Mouse (Mus musculus) CH12.LX (cell line): ENCODE results near the gene Hist2h2ac. TPM values are rescaled to one million over a fixed set of nuclear protein-coding genes. Genes with fewer than 3 reads are reported as not detected.
"Not testable (repeated sequence)": the region's sequence is repeated elsewhere in the genome, so short reads cannot be mapped to it uniquely, and the experiment has no call there.

Experiments used
- DNase-seq: peaks from one replicate; pipeline ENCODE4 v3.0.0-alpha.2; 2013; ENCODE audit errors: extremely low read depth
- H3K27ac ChIP-seq: 2 replicates; pipeline ENCODE4 v1.5.1; 2012; ENCODE audit warnings: low read depth, mild to moderate bottlenecking, control low read depth, moderate library complexity; ENCODE audit not compliant: insufficient read depth
- H3K27me3 ChIP-seq: replicated peaks from 2 replicates; pipeline ENCODE3; 2012; ENCODE audit warnings: inconsistent platforms
- H3K36me3 ChIP-seq, 2 experiments: replicated peaks in 1 of 2; 2 replicates each; pipeline versions ENCODE3 to v1.6.1; 2012; ENCODE audit warnings: inconsistent platforms in 1 of 2, low read length in 1 of 2, mild to moderate bottlenecking in 1 of 2, mixed read lengths in 1 of 2, moderate library complexity in 1 of 2; ENCODE audit not compliant: control insufficient read depth in 1 of 2, insufficient read depth in 1 of 2
- H3K4me1 ChIP-seq, 2 experiments: 2 replicates each; pipeline ENCODE4 v1.6.1; 2012; ENCODE audit warnings: inconsistent platforms in 1 of 2, moderate library complexity in 1 of 2; ENCODE audit not compliant: insufficient read depth in 2 of 2, control insufficient read depth in 1 of 2
- H3K4me2 ChIP-seq: 2 replicates; pipeline ENCODE4 v1.6.1; 2012; ENCODE audit warnings: low read depth, mild to moderate bottlenecking, control low read depth; ENCODE audit not compliant: poor library complexity, insufficient read depth, severe bottlenecking
- H3K4me3 ChIP-seq, 3 experiments: fragments of 150-350 bp in 1 of 3; sonication (generic) in 1 of 3; replicated peaks in 1 of 3; 2 replicates each; pipeline versions ENCODE3 to v1.5.1; 2011 to 2012; ENCODE audit warnings: low read depth in 2 of 3, low read length in 2 of 3, mild to moderate bottlenecking in 2 of 3, moderate library complexity in 2 of 3, control low read depth in 1 of 3, improper control_type of control experiment in 1 of 3, inconsistent platforms in 1 of 3, mixed read lengths in 1 of 3; ENCODE audit not compliant: poor library complexity in 1 of 3
- H3K79me2 ChIP-seq: replicated peaks from 2 replicates; pipeline ENCODE4 v1.6.1; 2012; ENCODE audit warnings: mild to moderate bottlenecking, moderate library complexity; ENCODE audit not compliant: control insufficient read depth, poor library complexity, insufficient read depth, severe bottlenecking; ENCODE audit errors: extremely low read depth
- H3K9ac ChIP-seq: 2 replicates; pipeline ENCODE4 v1.6.1; 2012; ENCODE audit warnings: low read depth, mild to moderate bottlenecking, control low read depth, moderate library complexity; ENCODE audit not compliant: insufficient read depth
- H3K9me3 ChIP-seq: replicated peaks from 2 replicates; pipeline ENCODE3; 2012; ENCODE audit warnings: low read length, inconsistent platforms, mixed read lengths
- CHD1 ChIP-seq: IDR thresholded peaks from 2 replicates; pipeline ENCODE4 v1.6.1; 2012; ENCODE audit warnings: low read depth, low read length, improper control_type of control experiment, inconsistent platforms
- E2F4 ChIP-seq: IDR thresholded peaks from 2 replicates; pipeline ENCODE4 v1.6.1; 2011; ENCODE audit warnings: low read depth, low read length, improper control_type of control experiment; ENCODE audit not compliant: insufficient replicate concordance
- EP300 ChIP-seq: IDR thresholded peaks from 2 replicates; pipeline ENCODE4 v1.6.1; 2011; ENCODE audit warnings: low read length, improper control_type of control experiment
- ETS1 ChIP-seq: conservative IDR thresholded peaks from 2 replicates; pipeline ENCODE4 v1.6.1; 2012; ENCODE audit warnings: low read depth, mild to moderate bottlenecking, inconsistent platforms, low read length, improper control_type of control experiment, moderate library complexity
- GABPA ChIP-seq: IDR thresholded peaks from 2 replicates; pipeline ENCODE4 v1.6.1; 2012; ENCODE audit warnings: low read depth, low read length, improper control_type of control experiment, inconsistent platforms; ENCODE audit not compliant: insufficient replicate concordance
- HCFC1 ChIP-seq: IDR thresholded peaks from 2 replicates; pipeline ENCODE4 v1.6.1; 2012; ENCODE audit warnings: low read depth, mild to moderate bottlenecking, inconsistent platforms, low read length, improper control_type of control experiment
- JUND ChIP-seq: conservative IDR thresholded peaks from 2 replicates; pipeline ENCODE4 v1.6.1; 2011; ENCODE audit warnings: low read depth, low read length, improper control_type of control experiment
- KAT2A ChIP-seq: IDR thresholded peaks from 2 replicates; pipeline ENCODE4 v1.6.1; 2012; ENCODE audit warnings: low read length, improper control_type of control experiment, inconsistent platforms; ENCODE audit not compliant: insufficient replicate concordance
- MAFK ChIP-seq: IDR thresholded peaks from 2 replicates; pipeline ENCODE4 v1.6.1; 2011; ENCODE audit warnings: low read length, improper control_type of control experiment; ENCODE audit not compliant: insufficient replicate concordance
- MAX ChIP-seq: IDR thresholded peaks from 2 replicates; pipeline ENCODE4 v1.6.1; 2011; ENCODE audit warnings: low read length, improper control_type of control experiment
- MAZ ChIP-seq: IDR thresholded peaks from 2 replicates; pipeline ENCODE4 v1.6.1; 2012; ENCODE audit warnings: low read depth, mild to moderate bottlenecking, inconsistent platforms, low read length, improper control_type of control experiment, moderate library complexity
- MXI1 ChIP-seq: IDR thresholded peaks from 2 replicates; pipeline ENCODE4 v1.6.1; 2011; ENCODE audit warnings: mild to moderate bottlenecking, low read depth, low read length, improper control_type of control experiment
- MYC ChIP-seq: IDR thresholded peaks from 2 replicates; pipeline ENCODE4 v1.6.1; 2011; ENCODE audit warnings: low read depth, mild to moderate bottlenecking, improper control_type of control experiment, low read length
- NELFE ChIP-seq: IDR thresholded peaks from 2 replicates; pipeline ENCODE4 v1.6.1; 2011; ENCODE audit warnings: low read depth, low read length, improper control_type of control experiment
- NRF1 ChIP-seq: IDR thresholded peaks from 2 replicates; pipeline ENCODE4 v1.6.1; 2014; ENCODE audit warnings: low read depth, mild to moderate bottlenecking, inconsistent platforms, low read length, improper control_type of control experiment, moderate library complexity
- PAX5 ChIP-seq: IDR thresholded peaks from 2 replicates; pipeline ENCODE4 v1.6.1; 2012; ENCODE audit warnings: low read length, inconsistent platforms, mixed read lengths
- POLR2A ChIP-seq: IDR thresholded peaks from 2 replicates; pipeline ENCODE4 v1.6.1; 2011; ENCODE audit warnings: low read depth, mild to moderate bottlenecking, improper control_type of control experiment, low read length
- POLR2AphosphoS2 ChIP-seq: IDR thresholded peaks from 2 replicates; pipeline ENCODE4 v1.6.1; 2011; ENCODE audit warnings: low read depth, low read length, improper control_type of control experiment
- RCOR1 ChIP-seq: conservative IDR thresholded peaks from 2 replicates; pipeline ENCODE4 v1.6.1; 2012; ENCODE audit warnings: low read depth, mild to moderate bottlenecking, inconsistent platforms, low read length, improper control_type of control experiment
- SIN3A ChIP-seq: IDR thresholded peaks from 2 replicates; pipeline ENCODE4 v1.6.1; 2012; ENCODE audit warnings: low read length, improper control_type of control experiment, inconsistent platforms
- SMC3 ChIP-seq: IDR thresholded peaks from 2 replicates; pipeline ENCODE4 v1.6.1; 2011; ENCODE audit warnings: low read depth, low read length, improper control_type of control experiment
- TBP ChIP-seq: conservative IDR thresholded peaks from 2 replicates; pipeline ENCODE4 v1.6.1; 2011; ENCODE audit warnings: low read depth, low read length, improper control_type of control experiment
- TCF12 ChIP-seq: IDR thresholded peaks from 2 replicates; pipeline ENCODE4 v1.6.1; 2014; ENCODE audit warnings: low read depth, mild to moderate bottlenecking, inconsistent platforms, low read length, improper control_type of control experiment
- UBTF ChIP-seq: IDR thresholded peaks from 2 replicates; pipeline ENCODE4 v1.6.1; 2012; ENCODE audit warnings: low read depth, mild to moderate bottlenecking, inconsistent platforms, low read length, improper control_type of control experiment, moderate library complexity
- USF2 ChIP-seq: conservative IDR thresholded peaks from 2 replicates; pipeline ENCODE4 v1.6.1; 2011; ENCODE audit warnings: low read depth, low read length, improper control_type of control experiment
- ZC3H11A ChIP-seq: IDR thresholded peaks from 2 replicates; pipeline ENCODE4 v1.6.1; 2012; ENCODE audit warnings: low read depth, mild to moderate bottlenecking, inconsistent platforms, low read length, improper control_type of control experiment
- ZKSCAN1 ChIP-seq: IDR thresholded peaks from 2 replicates; pipeline ENCODE4 v1.6.1; 2012; ENCODE audit warnings: low read depth, inconsistent platforms, low read length, improper control_type of control experiment, borderline replicate concordance
- ZMIZ1 ChIP-seq: IDR thresholded peaks from 2 replicates; pipeline ENCODE4 v1.6.1; 2012; ENCODE audit warnings: low read depth, mild to moderate bottlenecking, inconsistent platforms, low read length, improper control_type of control experiment
- ZNF384 ChIP-seq: IDR thresholded peaks from 2 replicates; pipeline ENCODE4 v1.6.1; 2012; ENCODE audit warnings: low read depth, low read length, improper control_type of control experiment, inconsistent platforms
- dilution Hi-C: fragments of 300-500 bp; cut with MboI; formaldehyde crosslinking; loops from 2 replicates; pipeline ENCODE4 v1.14.3; 2020; ENCODE audit warnings: low sequenced_read_pairs; ENCODE audit not compliant: extremely low pct_unique_long_range_greater_than_20kb, extremely low pct_ligation_motif_present
- in situ Hi-C: fragments of 300-500 bp; cut with MboI; formaldehyde crosslinking; loops from 3 replicates; pipeline ENCODE4 v1.14.3; 2019; ENCODE audit warnings: low sequenced_read_pairs, low pct_ligation_motif_present, low pct_unique_long_range_greater_than_20kb, mixed read lengths
- polyA plus RNA-seq: library from polyadenylated mRNA; unstranded; fragments of >175 nt; gene quantifications from 2 replicates; pipeline ENCODE4 v1.2.1, GENCODE M21; 2012; ENCODE audit warnings: low read depth; ENCODE audit not compliant: insufficient read length
- total RNA-seq, 2 experiments: library from RNA; depleted of rRNA; stranded (reverse); fragments of 300-350 nt in 1 of 2; fragments of >200 nt in 1 of 2; gene quantifications; 2 replicates each; pipeline ENCODE4 v1.2.3; 2012 to 2014

The Hist2h2ac gene
- total and polyA plus RNA-seq, 3 experiments: 1.5 to 1,185 (median 53.9) TPM

DNA sequence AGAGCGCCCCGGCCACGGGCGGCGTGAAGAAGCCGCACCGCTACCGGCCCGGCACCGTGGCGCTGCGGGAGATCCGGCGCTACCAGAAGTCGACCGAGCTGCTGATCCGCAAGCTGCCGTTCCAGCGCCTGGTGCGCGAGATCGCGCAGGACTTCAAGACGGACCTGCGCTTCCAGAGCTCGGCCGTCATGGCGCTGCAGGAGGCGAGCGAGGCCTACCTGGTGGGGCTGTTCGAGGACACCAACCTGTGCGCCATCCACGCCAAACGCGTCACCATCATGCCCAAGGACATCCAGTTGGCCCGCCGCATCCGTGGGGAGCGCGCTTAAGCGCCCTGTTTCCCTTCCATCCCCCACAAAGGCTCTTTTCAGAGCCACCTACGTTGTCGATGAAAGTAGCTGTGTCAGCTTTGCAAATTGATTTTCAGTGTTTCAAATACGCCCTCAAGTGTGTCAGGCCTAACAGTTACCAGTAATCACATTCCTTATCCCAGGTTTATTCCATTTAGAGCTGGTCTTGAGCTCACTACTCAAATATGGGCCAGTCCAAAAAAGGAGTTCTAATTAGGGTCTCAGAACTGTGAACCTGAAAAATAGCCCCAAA, 48.2 kb upstream of the Hist2h2ac start:
- H3K4me3 ChIP-seq: peak overlapping the region; percentile 49 to 69 (median 65)
- DNase-seq, H3K36me3 ChIP-seq, dilution Hi-C loops, H3K9me3 ChIP-seq, H3K27me3 ChIP-seq, H3K79me2 ChIP-seq, in situ Hi-C loops: not testable (repeated sequence)
- peaks cover 0 to 37% of the 10 kb centered on the region in 2 experiments; a peak in 3 of 4 replicates for H3K4me1 ChIP-seq
- peak overlapping the region; percentile 98 for H3K9ac ChIP-seq
- peak overlapping the region; percentile 98 for H3K27ac ChIP-seq
- TF ChIP-seq UBTF (peak; percentile 79; the same call in 1 of the 2 replicates), ZMIZ1 (peak; percentile 18; the same call in 1 of the 2 replicates), RCOR1 (0 out of 2 replicates have a peak, but pooled peaks have one; percentile 1), NELFE (peak; percentile 63), POLR2A (peak; percentile 82; the same call in 1 of the 2 replicates)
- peak overlapping the region; percentile 64 for H3K4me2 ChIP-seq

DNA sequence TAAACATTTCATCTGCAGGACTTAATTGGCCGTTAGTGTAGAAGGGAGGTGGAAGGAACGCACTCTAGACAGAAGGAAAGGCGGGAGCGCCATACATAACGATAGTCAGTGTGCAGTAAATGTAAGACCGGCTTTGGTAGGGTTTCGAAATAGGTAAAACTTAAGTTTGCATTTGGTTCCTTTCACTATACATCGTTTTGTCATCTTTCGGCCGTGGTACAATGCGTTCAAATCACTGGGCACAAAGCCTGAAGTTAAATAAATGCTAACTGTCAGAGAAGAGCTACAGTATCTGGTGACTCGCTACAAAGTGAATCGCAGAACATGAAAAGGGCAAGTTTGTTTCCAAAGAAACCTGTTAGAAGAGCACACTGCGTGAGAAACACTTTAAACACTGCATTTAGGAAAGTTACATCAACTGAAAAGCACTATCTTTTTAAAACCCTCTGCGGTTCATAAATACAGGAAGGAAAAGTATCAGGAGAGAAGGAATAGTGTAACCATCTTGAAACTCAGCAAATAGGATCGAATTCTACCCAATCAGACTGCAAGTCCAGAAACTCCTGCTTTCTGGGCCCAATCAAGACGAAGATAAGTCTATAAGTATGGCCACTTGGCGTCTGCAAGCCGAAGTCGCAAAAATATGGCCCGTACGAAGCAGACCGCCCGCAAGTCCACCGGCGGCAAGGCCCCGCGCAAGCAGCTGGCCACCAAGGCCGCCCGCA, 47.5 kb upstream of the Hist2h2ac start, which contains the start of gene Hist2h3b:
Gene Hist2h3b, plus strand, starts transcription at position 604 of the 725 bp plus-strand sequence.
- DNase-seq: peak; percentile 85
- dilution Hi-C loops: no loop called here
- peaks cover 0 to 37% of the 10 kb centered on the region in 2 experiments; a peak in 3 of 4 replicates for H3K4me1 ChIP-seq
- TF ChIP-seq MAFK (0 out of 2 replicates have a peak, but pooled peaks have one; percentile 31), EP300 (no peak), CHD1 (peak; percentile 88; the same call in 1 of the 2 replicates), HCFC1 (no peak; the same call in 1 of the 2 replicates), JUND (no peak), E2F4 (no peak), MXI1 (peak; percentile 55; the same call in 1 of the 2 replicates), ETS1 (no peak), ZNF384 (no peak), MYC (0 out of 2 replicates have a peak, but pooled peaks have one; percentile 44), KAT2A (no peak), SIN3A (peak; percentile 78), PAX5 (no peak), MAZ (no peak), USF2 (no peak), POLR2AphosphoS2 (peak; percentile 94), GABPA (no peak), ZC3H11A (no peak), TCF12 (peak; percentile 85), TBP (peak; percentile 98), ZKSCAN1 (no peak), POLR2A (peak; percentile 95), UBTF (no peak), NELFE (peak; percentile 95), RCOR1 (no peak), NRF1 (0 out of 2 replicates have a peak, but pooled peaks have one; percentile 10), MAX (0 out of 2 replicates have a peak, but pooled peaks have one; percentile 19), SMC3 (no peak), ZMIZ1 (peak; percentile 91)

More for the DNA sequence above, 47.5 kb upstream of the Hist2h2ac start, which contains the start of gene Hist2h3b:
- no peaks in the 10 kb centered on the region for H3K27me3 ChIP-seq
- 0 out of 2 replicates have a peak, but pooled peaks cover 10% of the 10 kb centered on the region for H3K79me2 ChIP-seq
- peak within 1 kb of the TSS; percentile 83 for H3K4me2 ChIP-seq
- H3K4me3 ChIP-seq: peak within 1 kb of the TSS; percentile 49 to 69 (median 65)
- peak within 1 kb of the TSS; percentile 98 for H3K9ac ChIP-seq
- no peaks in the 10 kb centered on the region for H3K9me3 ChIP-seq
- no peaks in the 10 kb centered on the region for H3K36me3 ChIP-seq
- peak within 1 kb of the TSS; percentile 98 for H3K27ac ChIP-seq
- in situ Hi-C loops: no loop called here
